Mouse (Mus musculus): ENCODE results near the gene Gm9903. TPM values are rescaled to one million over a fixed set of nuclear protein-coding genes. Genes with fewer than 3 reads are reported as not detected.

Gm9903 gene
- polyA plus RNA-seq, 1 experiment from 2014 or later: 1.3 TPM

DNA sequence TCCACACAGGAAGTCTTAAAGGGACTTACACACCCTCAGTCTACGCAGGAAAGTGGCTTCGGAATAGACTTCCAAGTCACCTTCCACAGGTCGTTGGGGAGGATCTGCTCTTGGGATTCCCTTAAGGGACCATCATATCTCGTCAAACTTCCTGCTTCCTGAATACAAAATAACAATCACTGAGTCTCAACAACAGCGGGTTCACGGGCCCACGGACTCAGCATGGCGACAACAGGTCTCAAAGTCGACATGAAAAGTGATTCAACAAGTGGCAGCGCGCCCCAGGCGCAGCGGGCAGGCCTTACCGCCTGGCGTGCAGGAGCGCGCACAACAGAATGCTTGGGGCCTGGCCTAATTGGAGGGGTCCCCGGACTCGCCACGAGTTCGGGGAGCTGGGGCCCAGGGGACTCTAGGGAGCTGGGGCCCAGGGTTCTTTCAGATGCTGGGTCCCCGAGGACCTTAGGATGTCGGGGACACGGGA, 865 bp upstream of the Gm9903 start:
- Histone ChIP-seq H3K4me3 (ENCODE audit: control insufficient read depth in 1 of 2, insufficient read depth in 1 of 2, low read depth in 1 of 2, low read length in 2 of 2) (peak overlapping the region; percentile 81 to 89), H3K36me3 (ENCODE audit: control insufficient read depth, insufficient read depth, low read length) (no peaks in the 10 kb centered on the region), H3K4me2 (ENCODE audit: low read length) (peak overlapping the region; percentile 90), H3K27ac (replicated peaks in 1 of 2; ENCODE audit: control insufficient read depth in 1 of 2, insufficient read depth in 1 of 2, low read depth in 2 of 2, low read length in 2 of 2) (peak overlapping the region; percentile 86 to 96), H3K4me1 (ENCODE audit: control insufficient read depth in 2 of 2, insufficient read depth in 2 of 2, low read length in 2 of 2) (peaks cover 6 to 18% of the 10 kb centered on the region in 2 experiments), H3K27me3 (ENCODE audit: control insufficient read depth, insufficient read depth, low read length) (no peaks in the 10 kb centered on the region), H3K9ac (ENCODE audit: low read length) (peak overlapping the region; percentile 93), H3K9me3 (ENCODE audit: control insufficient read depth, low read length) (no peaks in the 10 kb centered on the region)
- peak; percentile 9; the same call in 1 of the 2 replicates for ATAC-seq (ENCODE audit: insufficient number of reproducible peaks, insufficient read depth, low FRiP score, low read depth)
- WGBS: 0% methylated on average over 24 of the region's 24 CpGs

DNA sequence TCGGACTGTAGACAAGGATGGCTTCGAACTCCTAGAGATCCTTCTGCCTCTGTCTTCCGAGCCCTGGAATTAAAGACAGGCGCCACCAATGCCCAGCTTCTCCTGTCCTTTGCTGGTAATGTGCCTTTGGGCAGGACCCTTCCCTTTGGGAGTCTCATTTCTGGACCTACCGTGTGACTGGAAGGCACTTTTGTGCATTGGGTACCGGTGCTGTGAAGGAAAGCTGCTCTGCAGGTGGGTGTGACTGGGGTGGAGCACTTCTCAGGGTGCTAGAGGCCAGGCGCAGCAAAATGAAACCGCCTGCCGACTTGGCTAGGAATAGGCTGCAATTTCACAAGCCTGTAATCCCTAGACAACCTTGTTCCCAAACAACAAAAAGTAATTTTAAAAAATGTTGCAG, 336 bp downstream of the Gm9903 start:
- peak overlapping the region; percentile 53 to 89 for H3K4me3 ChIP-seq (ENCODE audit: control insufficient read depth in 1 of 2, insufficient read depth in 1 of 2, low read depth in 1 of 2, low read length in 2 of 2)
- WGBS: 2% methylated on average over 9 of the region's 9 CpGs
- H3K36me3 ChIP-seq (ENCODE audit: control insufficient read depth, insufficient read depth, low read length): peaks cover 6% of the 10 kb centered on the region; the same call in 1 of the 2 replicates
- no peaks in the 10 kb centered on the region for H3K27me3 ChIP-seq (ENCODE audit: control insufficient read depth, insufficient read depth, low read length)
- peak overlapping the region; percentile 78 for H3K9ac ChIP-seq (ENCODE audit: low read length)
- peak overlapping the region; percentile 56 to 78 for H3K27ac ChIP-seq (replicated peaks in 1 of 2; ENCODE audit: control insufficient read depth in 1 of 2, insufficient read depth in 1 of 2, low read depth in 2 of 2, low read length in 2 of 2)
- H3K9me3 ChIP-seq (ENCODE audit: control insufficient read depth, low read length): no peaks in the 10 kb centered on the region
- peaks cover 6 to 18% of the 10 kb centered on the region in 2 experiments for H3K4me1 ChIP-seq (ENCODE audit: control insufficient read depth in 2 of 2, insufficient read depth in 2 of 2, low read length in 2 of 2)
- no peak for ATAC-seq (ENCODE audit: insufficient number of reproducible peaks, insufficient read depth, low FRiP score, low read depth)
- peak overlapping the region; percentile 90 for H3K4me2 ChIP-seq (ENCODE audit: low read length)

DNA sequence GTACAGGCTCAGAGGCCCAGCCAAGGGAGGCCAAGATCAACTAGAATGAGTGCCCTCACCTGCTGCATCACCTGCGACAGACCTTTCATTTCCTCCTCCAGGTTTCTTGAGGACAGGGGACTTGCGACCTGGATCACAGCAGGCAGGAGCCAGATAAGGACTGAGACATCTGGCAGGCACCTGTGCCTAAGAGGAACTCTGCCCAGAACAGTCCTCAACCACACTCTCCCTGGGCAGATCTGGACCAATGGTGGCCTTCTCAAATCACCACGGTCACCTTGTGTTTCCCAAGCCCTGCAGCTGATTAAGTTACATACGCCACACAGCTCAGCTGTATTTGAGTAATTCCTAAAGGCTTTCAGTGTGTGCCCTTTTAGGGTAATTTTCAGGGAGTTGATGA, 890 bp downstream of the Gm9903 start:
- Histone ChIP-seq H3K4me2 (ENCODE audit: low read length) (peak overlapping the region; percentile 90), H3K4me3 (ENCODE audit: control insufficient read depth in 1 of 2, insufficient read depth in 1 of 2, low read depth in 1 of 2, low read length in 2 of 2) (peak overlapping the region in 1 of 2 experiments; percentile 89; a peak in 2 of 4 replicates), H3K9ac (ENCODE audit: low read length) (peak overlapping the region; percentile 78), H3K27me3 (ENCODE audit: control insufficient read depth, insufficient read depth, low read length) (no peaks in the 10 kb centered on the region), H3K36me3 (ENCODE audit: control insufficient read depth, insufficient read depth, low read length) (peaks cover 6% of the 10 kb centered on the region; the same call in 1 of the 2 replicates), H3K4me1 (ENCODE audit: control insufficient read depth in 2 of 2, insufficient read depth in 2 of 2, low read length in 2 of 2) (peaks cover 6 to 18% of the 10 kb centered on the region in 2 experiments), H3K27ac (replicated peaks in 1 of 2; ENCODE audit: control insufficient read depth in 1 of 2, insufficient read depth in 1 of 2, low read depth in 2 of 2, low read length in 2 of 2) (0 out of 4 replicates have a peak overlapping the region, but pooled peaks of 1 of the 2 experiments have one; percentile 78), H3K9me3 (ENCODE audit: control insufficient read depth, low read length) (no peaks in the 10 kb centered on the region)
- ATAC-seq (ENCODE audit: insufficient number of reproducible peaks, insufficient read depth, low FRiP score, low read depth): no peak
- 59% methylated on average over 4 of the region's 4 CpGs for WGBS

DNA sequence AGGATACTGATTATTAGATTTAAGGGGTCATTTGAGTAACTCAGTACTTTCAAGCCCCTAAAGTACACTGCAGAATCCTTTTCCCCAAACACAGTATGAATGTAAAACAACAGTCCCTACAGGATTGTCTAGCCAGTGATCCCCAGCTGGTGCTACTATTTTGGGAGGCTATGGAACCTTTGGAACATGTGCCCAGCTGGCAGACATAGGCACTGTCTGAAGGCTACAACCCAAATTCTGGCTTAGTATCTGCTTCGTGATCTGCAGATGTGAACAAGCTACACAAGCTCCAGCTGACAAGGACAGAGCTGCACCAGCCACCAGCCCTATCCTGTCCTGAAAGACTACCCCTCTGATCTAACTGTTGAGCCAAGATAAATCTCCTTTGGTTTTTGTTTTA, 2.8 kb downstream of the Gm9903 start:
- no peak for ATAC-seq (ENCODE audit: insufficient number of reproducible peaks, insufficient read depth, low FRiP score, low read depth)
- Histone ChIP-seq H3K27ac (replicated peaks in 1 of 2; ENCODE audit: control insufficient read depth in 1 of 2, insufficient read depth in 1 of 2, low read depth in 2 of 2, low read length in 2 of 2) (no peak overlapping the region), H3K4me2 (ENCODE audit: low read length) (no peak overlapping the region), H3K27me3 (ENCODE audit: control insufficient read depth, insufficient read depth, low read length) (no peaks in the 10 kb centered on the region), H3K4me1 (ENCODE audit: control insufficient read depth in 2 of 2, insufficient read depth in 2 of 2, low read length in 2 of 2) (peaks cover 6 to 14% of the 10 kb centered on the region in 2 experiments), H3K4me3 (ENCODE audit: control insufficient read depth in 1 of 2, insufficient read depth in 1 of 2, low read depth in 1 of 2, low read length in 2 of 2) (no peak overlapping the region), H3K9ac (ENCODE audit: low read length) (no peak overlapping the region), H3K9me3 (ENCODE audit: control insufficient read depth, low read length) (no peaks in the 10 kb centered on the region), H3K36me3 (ENCODE audit: control insufficient read depth, insufficient read depth, low read length) (peaks cover 11% of the 10 kb centered on the region)
- WGBS: 83% methylated on average over 1 of the region's 1 CpGs

DNA sequence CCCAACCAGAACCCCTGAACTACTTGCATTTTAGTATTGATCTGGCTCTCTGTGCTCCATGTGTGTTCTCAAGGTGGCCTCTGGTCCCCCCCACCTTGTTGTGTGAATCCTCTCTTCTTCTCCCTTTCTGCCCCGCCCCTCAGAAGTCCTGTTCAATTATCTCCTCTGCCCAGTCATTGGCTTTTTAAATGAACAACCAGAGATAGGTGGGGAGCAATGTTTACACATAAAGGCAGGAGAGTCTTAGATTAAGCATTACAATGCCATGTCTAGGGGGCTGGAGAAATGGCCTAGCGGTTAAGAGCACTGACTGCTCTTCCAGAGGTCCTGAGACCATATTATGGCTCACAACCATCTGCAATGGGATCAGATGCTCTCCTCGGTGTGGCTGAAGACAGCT, 5.6 kb downstream of the Gm9903 start:
- 88% methylated on average over 3 of the region's 3 CpGs for WGBS
- Histone ChIP-seq H3K36me3 (ENCODE audit: control insufficient read depth, insufficient read depth, low read length) (peaks cover 34% of the 10 kb centered on the region), H3K27me3 (ENCODE audit: control insufficient read depth, insufficient read depth, low read length) (no peaks in the 10 kb centered on the region), H3K9ac (ENCODE audit: low read length) (no peak overlapping the region), H3K27ac (replicated peaks in 1 of 2; ENCODE audit: control insufficient read depth in 1 of 2, insufficient read depth in 1 of 2, low read depth in 2 of 2, low read length in 2 of 2) (no peak overlapping the region), H3K4me3 (ENCODE audit: control insufficient read depth in 1 of 2, insufficient read depth in 1 of 2, low read depth in 1 of 2, low read length in 2 of 2) (no peak overlapping the region), H3K4me2 (ENCODE audit: low read length) (no peak overlapping the region), H3K4me1 (ENCODE audit: control insufficient read depth in 2 of 2, insufficient read depth in 2 of 2, low read length in 2 of 2) (peaks cover 2 to 4% of the 10 kb centered on the region in 2 experiments; a peak in 3 of 4 replicates), H3K9me3 (ENCODE audit: control insufficient read depth, low read length) (no peaks in the 10 kb centered on the region)
- no peak for ATAC-seq (ENCODE audit: insufficient number of reproducible peaks, insufficient read depth, low FRiP score, low read depth)

DNA sequence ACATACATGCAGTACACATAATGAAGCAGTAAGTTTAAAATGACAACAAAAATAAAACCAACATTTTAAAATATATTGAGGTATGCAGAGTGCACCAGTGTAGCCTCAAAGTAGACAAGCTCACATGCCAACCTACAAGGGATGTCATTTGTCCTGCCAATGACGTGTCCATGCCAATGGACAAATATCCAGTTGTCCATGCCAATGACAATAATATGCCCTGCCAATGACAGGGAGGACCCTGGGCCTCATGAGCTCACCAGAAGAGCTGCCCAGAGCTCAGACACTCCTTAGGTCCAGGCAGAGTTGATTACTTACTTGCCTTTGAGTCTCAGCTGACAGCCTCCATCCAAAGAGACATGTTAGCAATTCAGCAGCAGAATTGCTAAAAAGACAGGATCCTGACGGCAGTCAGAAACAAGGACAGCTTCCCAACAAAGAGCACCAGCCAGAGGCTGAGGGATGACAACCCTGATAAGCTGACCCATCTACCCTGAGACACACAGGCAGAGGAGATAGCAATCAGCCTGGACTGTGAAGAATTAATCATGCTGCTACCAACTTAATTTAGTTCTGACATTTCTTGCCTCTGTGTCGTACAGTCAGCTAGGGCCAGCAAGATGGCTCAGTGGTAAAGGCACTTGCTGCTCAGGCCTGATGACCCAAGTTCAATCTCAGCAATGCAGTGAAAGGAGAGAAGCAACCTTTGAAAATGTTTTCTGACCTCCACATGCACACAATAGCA, 8.1 kb downstream of the Gm9903 start:
- no peak overlapping the region for H3K4me2 ChIP-seq (ENCODE audit: low read length)
- no peaks in the 10 kb centered on the region for H3K27me3 ChIP-seq (ENCODE audit: control insufficient read depth, insufficient read depth, low read length)
- H3K9ac ChIP-seq (ENCODE audit: low read length): no peak overlapping the region
- WGBS: 58% methylated on average over 3 of the region's 3 CpGs
- H3K4me1 ChIP-seq (ENCODE audit: control insufficient read depth in 2 of 2, insufficient read depth in 2 of 2, low read length in 2 of 2): no peaks in the 10 kb centered on the region
- ATAC-seq (ENCODE audit: insufficient number of reproducible peaks, insufficient read depth, low FRiP score, low read depth): no peak
- H3K36me3 ChIP-seq (ENCODE audit: control insufficient read depth, insufficient read depth, low read length): peaks cover 59% of the 10 kb centered on the region
- no peaks in the 10 kb centered on the region for H3K9me3 ChIP-seq (ENCODE audit: control insufficient read depth, low read length)
- H3K27ac ChIP-seq (replicated peaks in 1 of 2; ENCODE audit: control insufficient read depth in 1 of 2, insufficient read depth in 1 of 2, low read depth in 2 of 2, low read length in 2 of 2): 0 out of 4 replicates have a peak overlapping the region, but pooled peaks of 1 of the 2 experiments have one; percentile 1
- no peak overlapping the region for H3K4me3 ChIP-seq (ENCODE audit: control insufficient read depth in 1 of 2, insufficient read depth in 1 of 2, low read depth in 1 of 2, low read length in 2 of 2)

DNA sequence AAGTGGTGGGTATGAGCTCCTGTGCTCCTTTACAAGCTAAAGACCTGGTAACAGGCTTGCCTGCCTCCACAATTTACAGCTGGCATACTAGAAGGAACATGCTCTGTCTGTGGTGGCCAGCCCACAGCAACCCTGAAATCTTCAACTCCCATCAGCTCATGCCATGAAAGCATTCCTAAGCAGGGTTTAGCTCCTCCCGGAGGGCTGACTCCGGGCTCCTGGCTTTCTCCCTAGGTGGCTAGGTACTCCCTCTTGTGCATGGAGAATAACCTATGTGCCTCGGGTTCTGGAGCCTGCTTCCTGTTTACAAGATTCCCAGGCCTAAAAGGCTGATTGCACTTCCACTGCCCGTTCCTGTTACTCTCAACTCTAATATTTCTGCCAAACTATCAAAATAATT, 9.1 kb downstream of the Gm9903 start:
- no peak for ATAC-seq (ENCODE audit: insufficient number of reproducible peaks, insufficient read depth, low FRiP score, low read depth)
- Histone ChIP-seq H3K4me1 (ENCODE audit: control insufficient read depth in 2 of 2, insufficient read depth in 2 of 2, low read length in 2 of 2) (no peaks in the 10 kb centered on the region), H3K27me3 (ENCODE audit: control insufficient read depth, insufficient read depth, low read length) (no peaks in the 10 kb centered on the region), H3K9me3 (ENCODE audit: control insufficient read depth, low read length) (no peaks in the 10 kb centered on the region), H3K9ac (ENCODE audit: low read length) (no peak overlapping the region), H3K36me3 (ENCODE audit: control insufficient read depth, insufficient read depth, low read length) (peaks cover 69% of the 10 kb centered on the region), H3K27ac (replicated peaks in 1 of 2; ENCODE audit: control insufficient read depth in 1 of 2, insufficient read depth in 1 of 2, low read depth in 2 of 2, low read length in 2 of 2) (no peak overlapping the region), H3K4me2 (ENCODE audit: low read length) (no peak overlapping the region), H3K4me3 (ENCODE audit: control insufficient read depth in 1 of 2, insufficient read depth in 1 of 2, low read depth in 1 of 2, low read length in 2 of 2) (no peak overlapping the region)
- WGBS: 58% methylated on average over 4 of the region's 4 CpGs

Measured in heart, embryonic 14.5 days (tissue).